Mouse (Mus musculus) testis, adult 2 months (tissue): ENCODE results near the gene Nadk2.

ENCODE experiments used
- CTCF ChIP-seq: fragments of 200-500 bp; IDR thresholded peaks from 2 replicates; pipeline ENCODE4 v1.5.1; 2012; ENCODE audit warnings: low read depth, mild to moderate bottlenecking, inconsistent platforms, low read length, moderate library complexity; ENCODE audit not compliant: control insufficient read depth, insufficient read depth, insufficient replicate concordance
- POLR2A ChIP-seq: fragments of 200-500 bp; IDR thresholded peaks from 2 replicates; pipeline ENCODE4 v1.6.1; 2012; ENCODE audit warnings: low read depth, mild to moderate bottlenecking, inconsistent platforms, low read length, moderate library complexity; ENCODE audit not compliant: control insufficient read depth

- TF ChIP-seq CTCF (peak; percentile 90; the same call in 1 of the 2 replicates), POLR2A (no peak)
Measured at GRCm38 (mm10) chr15:9120081-9120480, 49.0 kb downstream of the Nadk2 start.
